Mouse (Mus musculus) adrenal gland, postnatal 10 days (tissue): ENCODE data around the gene Pigw. TPM values are rescaled to one million over a fixed set of nuclear protein-coding genes. Genes with fewer than 3 reads are reported as not detected.
A peak's percentile ranks its signal among the peaks of the same experiment; 100 is the strongest.

Experiments
- DNase-seq: peaks from one replicate; pipeline ENCODE4 v3.0.0; 2021; ENCODE audit warnings: mixed read lengths
- long read RNA-seq, 2 experiments: library from polyadenylated mRNA; stranded (forward); transcript quantifications; one replicate each; pipeline ENCODE4 v2.0.0; 2021
- total RNA-seq, 2 experiments: library from RNA; stranded (reverse); gene quantifications; 2 replicates each; pipeline ENCODE4 v1.2.3; 2021

Pigw gene
- 1 to 10 TPM; 7.1 to 8.3 TPM for total RNA-seq
- long read RNA-seq, experiment 1, partial matches to known transcripts, result 0 of 2 reads
- long read RNA-seq, experiment 1, other reads (novel, unspliced or antisense), result 1 of 2 reads
- long read RNA-seq, experiment 2, partial matches to known transcripts, result 0 of 4 reads
- long read RNA-seq, experiment 2, other reads (novel, unspliced or antisense), result 3 of 4 reads

GRCm38 (mm10) chr11:84879772-84880464, at the start of gene Pigw, which contains the start of gene Myo19:
TSS of gene Pigw (minus strand) at chr11:84880285.
TSS of gene Myo19 (plus strand) at chr11:84880148.
- DNase-seq, result peak; percentile 91

- DNase-seq, result no peak
Observed at GRCm38 (mm10) chr11:84920981-84921380, 40.9 kb upstream of the Pigw start.

GRCm38 (mm10) chr11:84919951-84920350, 39.9 kb upstream of the Pigw start:
- DNase-seq, result no peak

- peak; percentile 34 for DNase-seq
Observed at GRCm38 (mm10) chr11:84919276-84919675, 39.2 kb upstream of the Pigw start.

- peak; percentile 93 for DNase-seq
Observed at GRCm38 (mm10) chr11:84918425-84918824, 38.3 kb upstream of the Pigw start.

- DNase-seq, result no peak
Observed at GRCm38 (mm10) chr11:84916703-84917300, 36.7 kb upstream of the Pigw start.

GRCm38 (mm10) chr11:84916053-84916702, 36.1 kb upstream of the Pigw start, which contains the start of gene Znhit3:
TSS of gene Znhit3 (minus strand) at chr11:84916366.
- DNase-seq, result peak; percentile 87

- no peak for DNase-seq
Observed at GRCm38 (mm10) chr11:84914673-84915072, 34.6 kb upstream of the Pigw start.

GRCm38 (mm10) chr11:84910411-84910810, 30.3 kb upstream of the Pigw start:
- DNase-seq, result peak; percentile 64

GRCm38 (mm10) chr11:84908480-84908879, 28.4 kb upstream of the Pigw start:
- no peak for DNase-seq

GRCm38 (mm10) chr11:84907081-84907480, 27.0 kb upstream of the Pigw start:
- no peak for DNase-seq

- no peak for DNase-seq
Observed at GRCm38 (mm10) chr11:84904597-84905144, 24.6 kb upstream of the Pigw start.

- no peak for DNase-seq
Observed at GRCm38 (mm10) chr11:84893113-84893512, 13.0 kb upstream of the Pigw start.

- DNase-seq, result no peak
Observed at GRCm38 (mm10) chr11:84891705-84892104, 11.6 kb upstream of the Pigw start.

- no peak for DNase-seq
Observed at GRCm38 (mm10) chr11:84889492-84889891, 9.4 kb upstream of the Pigw start.

GRCm38 (mm10) chr11:84888025-84888424, 7.9 kb upstream of the Pigw start:
- no peak for DNase-seq

- no peak for DNase-seq
Observed at GRCm38 (mm10) chr11:84886767-84887511, 6.9 kb upstream of the Pigw start.

GRCm38 (mm10) chr11:84886236-84886635, 6.2 kb upstream of the Pigw start:
- no peak for DNase-seq

GRCm38 (mm10) chr11:84885238-84885637, 5.2 kb upstream of the Pigw start:
- DNase-seq, result no peak

GRCm38 (mm10) chr11:84882346-84882745, 2.3 kb upstream of the Pigw start:
- no peak for DNase-seq

GRCm38 (mm10) chr11:84880971-84881370, 886 bp upstream of the Pigw start:
- no peak for DNase-seq

- DNase-seq, result peak; percentile 73
Observed at GRCm38 (mm10) chr11:84880465-84880961, 428 bp upstream of the Pigw start.
